Mouse (Mus musculus) common myeloid progenitor, adult 5-6 weeks (primary cell): ENCODE measurements at regions not wholly inside any gene's neighbourhood (a gene's known extent, or its start where the extent isn't known, plus 50 kb on each side); places are given as distances from the start of the nearest gene placed in this dataset.

Experiments
- ATAC-seq: replicated peaks from 2 replicates; pipeline ENCODE4 v1.8.0; 2016; ENCODE audit warnings: low read depth, mild to moderate bottlenecking, moderate TSS enrichment, inconsistent platforms; ENCODE audit not compliant: poor library complexity, severe bottlenecking

- no peak for ATAC-seq
These were observed 132.4 kb downstream of the Npr3 start for GRCm38 (mm10) chr15:11774717-11775116.

- ATAC-seq: no peak
These were observed 136.5 kb downstream of the Npr3 start for GRCm38 (mm10) chr15:11770596-11770995.

- no peak for ATAC-seq
These were observed 149.1 kb downstream of the Npr3 start for GRCm38 (mm10) chr15:11757963-11758362.

GRCm38 (mm10) chr15:11756786-11757185, 150.3 kb downstream of the Npr3 start:
- ATAC-seq: no peak

- no peak for ATAC-seq
These were observed 153.9 kb downstream of the Npr3 start for GRCm38 (mm10) chr15:11753216-11753615.

- ATAC-seq: no peak
These were observed 156.2 kb downstream of the Npr3 start for GRCm38 (mm10) chr15:11750893-11751292.

- no peak for ATAC-seq
These were observed 157.6 kb downstream of the Npr3 start for GRCm38 (mm10) chr15:11749509-11749908.

- ATAC-seq: no peak
These were observed 158.8 kb downstream of the Npr3 start for GRCm38 (mm10) chr15:11748306-11748705.

GRCm38 (mm10) chr15:11746754-11747153, 160.3 kb downstream of the Npr3 start:
- no peak for ATAC-seq

GRCm38 (mm10) chr15:11745629-11746372, 161.3 kb downstream of the Npr3 start:
- ATAC-seq: no peak

- no peak for ATAC-seq
These were observed 162.2 kb downstream of the Npr3 start for GRCm38 (mm10) chr15:11744903-11745302.

GRCm38 (mm10) chr15:11744296-11744695, 162.8 kb downstream of the Npr3 start:
- no peak for ATAC-seq

- ATAC-seq: no peak
These were observed 164.3 kb downstream of the Npr3 start for GRCm38 (mm10) chr15:11742820-11743219.

GRCm38 (mm10) chr15:11742346-11742729, 164.7 kb downstream of the Npr3 start:
- no peak for ATAC-seq

- no peak for ATAC-seq
These were observed 165.3 kb downstream of the Npr3 start for GRCm38 (mm10) chr15:11741598-11742345.

GRCm38 (mm10) chr15:11737436-11738000, 169.6 kb downstream of the Npr3 start:
- no peak for ATAC-seq

- no peak for ATAC-seq
These were observed 172.3 kb downstream of the Npr3 start for GRCm38 (mm10) chr15:11734639-11735265.

- ATAC-seq: no peak
These were observed 177.7 kb downstream of the Npr3 start for GRCm38 (mm10) chr15:11729381-11729780.

GRCm38 (mm10) chr15:11725620-11726530, 181.2 kb downstream of the Npr3 start:
- no peak for ATAC-seq

GRCm38 (mm10) chr15:11720645-11721044, 186.4 kb downstream of the Npr3 start:
- no peak for ATAC-seq
